Mouse (Mus musculus): ENCODE measurements at regions not wholly inside any gene's neighbourhood (a gene's known extent, or its start where the extent isn't known, plus 50 kb on each side); places are given as distances from the start of the nearest gene placed in this dataset.

DNA sequence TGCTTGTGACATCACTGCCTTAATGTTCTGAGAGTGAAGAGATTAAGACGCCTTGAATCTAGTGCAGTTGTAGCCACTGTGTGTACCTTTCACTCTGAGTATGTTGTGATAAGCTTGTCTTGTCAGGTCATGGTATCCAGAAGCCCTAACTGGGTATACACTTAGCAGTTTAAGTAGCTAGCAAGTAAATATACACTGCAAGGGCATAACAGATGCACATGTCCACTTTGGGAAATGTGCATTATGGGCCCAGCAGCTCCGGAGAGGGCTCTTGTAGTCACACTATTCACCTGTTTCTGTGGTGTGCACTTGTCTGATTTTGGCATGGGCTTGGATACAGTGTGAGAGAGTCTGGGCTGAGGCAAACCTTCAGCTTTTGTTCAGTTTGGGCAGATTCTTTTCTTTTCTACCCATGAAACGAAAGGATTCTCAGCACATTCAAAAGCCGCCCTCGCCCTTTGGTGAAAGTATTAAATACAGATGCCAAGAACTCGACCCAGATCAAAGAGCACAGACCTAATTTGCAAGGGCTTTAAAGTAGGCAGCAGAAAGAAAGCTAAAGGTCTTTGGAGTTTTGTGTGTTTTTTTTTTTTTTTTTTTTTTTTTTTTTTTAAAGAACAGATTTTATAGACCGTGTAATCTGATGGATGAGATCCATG is 385.1 kb upstream of the Tmpo start:
- no peaks in the 10 kb centered on the region for H3K4me1 ChIP-seq (ENCODE audit: control insufficient read depth, insufficient read depth, low read length)
- WGBS, result 74% methylated on average over 7 of the region's 7 CpGs
- H3K36me3 ChIP-seq (ENCODE audit: control insufficient read depth, insufficient read depth), result no peaks in the 10 kb centered on the region
- no peak overlapping the region for H3K9ac ChIP-seq (ENCODE audit: low read length)
- ATAC-seq (replicated peaks; ENCODE audit: extremely low read depth, insufficient read depth, low FRiP score), result no peak
- H3K27ac ChIP-seq (ENCODE audit: low read length), result no peak overlapping the region
- H3K27me3 ChIP-seq (ENCODE audit: control insufficient read depth, insufficient read depth, low read length), result no peaks in the 10 kb centered on the region
- no peaks in the 10 kb centered on the region for H3K9me3 ChIP-seq (replicated peaks; ENCODE audit: control insufficient read depth, low read length)
- H3K4me3 ChIP-seq (ENCODE audit: low read length), result no peak overlapping the region
- no peak overlapping the region for H3K4me2 ChIP-seq (ENCODE audit: low read depth, low read length)

DNA sequence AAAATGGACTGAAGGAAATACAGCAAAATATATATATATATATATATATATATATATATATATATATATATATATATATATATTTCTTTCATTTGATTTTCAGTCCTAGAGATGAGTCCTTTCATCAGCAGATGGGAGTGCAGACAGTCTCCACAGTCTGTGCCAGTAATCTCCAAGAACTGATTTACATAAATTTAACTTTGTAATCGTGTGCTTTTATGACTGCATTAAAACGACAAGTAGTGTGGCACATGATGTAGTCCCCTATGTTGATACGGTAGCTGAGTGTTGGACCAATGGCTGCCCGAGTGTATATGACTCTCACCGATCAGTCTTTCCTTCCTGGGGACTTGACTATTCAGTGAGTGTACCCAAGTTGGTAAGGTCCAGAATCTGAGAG is 378.2 kb upstream of the Tmpo start:
- Histone ChIP-seq H3K4me2 (ENCODE audit: low read depth, low read length) (no peak overlapping the region), H3K27ac (ENCODE audit: low read length) (no peak overlapping the region), H3K36me3 (ENCODE audit: control insufficient read depth, insufficient read depth) (no peaks in the 10 kb centered on the region), H3K9me3 (replicated peaks; ENCODE audit: control insufficient read depth, low read length) (no peaks in the 10 kb centered on the region), H3K27me3 (ENCODE audit: control insufficient read depth, insufficient read depth, low read length) (no peaks in the 10 kb centered on the region), H3K4me1 (ENCODE audit: control insufficient read depth, insufficient read depth, low read length) (no peaks in the 10 kb centered on the region), H3K4me3 (ENCODE audit: low read length) (no peak overlapping the region), H3K9ac (ENCODE audit: low read length) (no peak overlapping the region)
- WGBS, result 84% methylated on average over 5 of the region's 5 CpGs
- no peak for ATAC-seq (replicated peaks; ENCODE audit: extremely low read depth, insufficient read depth, low FRiP score)

DNA sequence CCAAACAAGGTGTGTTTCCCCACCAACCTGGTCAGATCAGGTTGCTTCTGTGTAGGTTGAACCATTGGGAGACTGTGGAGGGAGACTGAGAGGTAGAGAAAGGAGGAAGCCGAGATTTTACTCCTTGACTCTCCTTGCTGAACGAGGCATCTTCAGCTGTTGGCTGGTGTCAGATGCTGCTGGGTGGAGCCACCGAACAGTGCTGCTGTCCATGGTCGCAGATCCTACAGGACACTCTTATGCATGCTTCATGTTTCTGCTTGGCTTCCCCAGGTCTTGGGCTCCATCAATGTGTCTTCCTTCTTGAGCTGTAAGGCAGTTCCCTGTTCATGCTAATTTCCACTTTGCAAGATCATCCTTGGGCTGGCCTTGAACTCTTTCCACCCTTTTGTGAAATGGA is 367.0 kb upstream of the Tmpo start:
- Histone ChIP-seq H3K9me3 (replicated peaks; ENCODE audit: control insufficient read depth, low read length) (no peaks in the 10 kb centered on the region), H3K4me3 (ENCODE audit: low read length) (no peak overlapping the region), H3K9ac (ENCODE audit: low read length) (no peak overlapping the region), H3K27ac (ENCODE audit: low read length) (no peak overlapping the region), H3K4me2 (ENCODE audit: low read depth, low read length) (no peak overlapping the region), H3K27me3 (ENCODE audit: control insufficient read depth, insufficient read depth, low read length) (no peaks in the 10 kb centered on the region; the same call in 1 of the 2 replicates), H3K36me3 (ENCODE audit: control insufficient read depth, insufficient read depth) (no peaks in the 10 kb centered on the region), H3K4me1 (ENCODE audit: control insufficient read depth, insufficient read depth, low read length) (0 out of 2 replicates have a peak, but pooled peaks cover 4% of the 10 kb centered on the region)
- WGBS, result 26% methylated on average over 4 of the region's 4 CpGs
- ATAC-seq (replicated peaks; ENCODE audit: extremely low read depth, insufficient read depth, low FRiP score), result no peak

DNA sequence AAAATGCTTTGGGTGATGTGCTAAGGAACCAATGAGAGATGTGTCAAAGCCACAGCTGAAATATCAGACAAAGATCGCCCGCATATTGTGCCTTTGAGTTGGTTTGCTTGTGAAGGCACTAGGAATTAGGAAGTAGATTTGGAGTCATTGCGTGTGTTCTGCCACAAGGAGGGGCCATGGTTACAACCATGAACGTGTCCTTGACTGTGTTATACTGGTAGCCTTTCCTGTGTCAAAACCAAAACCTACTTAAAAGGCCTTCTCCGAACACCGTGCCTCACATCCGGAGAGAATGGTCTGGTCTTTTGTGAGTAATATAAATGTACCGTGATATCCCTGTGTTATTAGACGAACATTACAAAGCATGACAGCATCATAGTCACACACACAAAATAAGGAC is 365.0 kb upstream of the Tmpo start:
- 47% methylated on average over 9 of the region's 9 CpGs for WGBS
- ATAC-seq (replicated peaks; ENCODE audit: extremely low read depth, insufficient read depth, low FRiP score), result no peak
- H3K27ac ChIP-seq (ENCODE audit: low read length), result no peak overlapping the region

DNA sequence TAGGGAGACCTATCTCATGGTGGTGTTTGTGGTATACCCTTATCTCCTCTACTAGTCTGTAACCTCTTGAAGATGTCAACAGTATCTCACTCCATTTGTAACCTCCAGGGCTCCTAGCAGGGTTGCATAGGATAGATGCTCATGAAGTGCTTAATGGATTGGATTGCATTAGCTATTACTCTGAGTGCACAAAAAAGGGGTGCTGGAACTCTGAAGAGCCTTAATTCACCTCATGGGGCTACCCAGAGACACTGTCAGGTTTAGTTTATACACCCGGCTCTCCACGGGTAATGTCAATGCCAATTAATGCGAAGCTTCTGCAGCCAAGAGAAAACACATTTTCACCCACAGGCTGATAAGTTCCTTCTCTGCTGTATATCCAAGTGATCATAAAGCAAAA is 364.3 kb upstream of the Tmpo start:
- H3K4me2 ChIP-seq (ENCODE audit: low read depth, low read length), result no peak overlapping the region
- 65% methylated on average over 3 of the region's 3 CpGs for WGBS
- H3K27ac ChIP-seq (ENCODE audit: low read length), result no peak overlapping the region
- no peak overlapping the region for H3K4me3 ChIP-seq (ENCODE audit: low read length)
- H3K9me3 ChIP-seq (replicated peaks; ENCODE audit: control insufficient read depth, low read length), result no peaks in the 10 kb centered on the region
- H3K9ac ChIP-seq (ENCODE audit: low read length), result no peak overlapping the region
- no peaks in the 10 kb centered on the region for H3K36me3 ChIP-seq (ENCODE audit: control insufficient read depth, insufficient read depth)
- no peaks in the 10 kb centered on the region; the same call in 1 of the 2 replicates for H3K27me3 ChIP-seq (ENCODE audit: control insufficient read depth, insufficient read depth, low read length)
- H3K4me1 ChIP-seq (ENCODE audit: control insufficient read depth, insufficient read depth, low read length), result 0 out of 2 replicates have a peak, but pooled peaks cover 4% of the 10 kb centered on the region
- ATAC-seq (replicated peaks; ENCODE audit: extremely low read depth, insufficient read depth, low FRiP score), result no peak

More for the DNA sequence above, 365.0 kb upstream of the Tmpo start:
- Histone ChIP-seq H3K4me1 (ENCODE audit: control insufficient read depth, insufficient read depth, low read length) (0 out of 2 replicates have a peak, but pooled peaks cover 4% of the 10 kb centered on the region), H3K4me3 (ENCODE audit: low read length) (no peak overlapping the region), H3K4me2 (ENCODE audit: low read depth, low read length) (no peak overlapping the region), H3K36me3 (ENCODE audit: control insufficient read depth, insufficient read depth) (no peaks in the 10 kb centered on the region), H3K9me3 (replicated peaks; ENCODE audit: control insufficient read depth, low read length) (no peaks in the 10 kb centered on the region), H3K27me3 (ENCODE audit: control insufficient read depth, insufficient read depth, low read length) (no peaks in the 10 kb centered on the region; the same call in 1 of the 2 replicates), H3K9ac (ENCODE audit: low read length) (no peak overlapping the region)

DNA sequence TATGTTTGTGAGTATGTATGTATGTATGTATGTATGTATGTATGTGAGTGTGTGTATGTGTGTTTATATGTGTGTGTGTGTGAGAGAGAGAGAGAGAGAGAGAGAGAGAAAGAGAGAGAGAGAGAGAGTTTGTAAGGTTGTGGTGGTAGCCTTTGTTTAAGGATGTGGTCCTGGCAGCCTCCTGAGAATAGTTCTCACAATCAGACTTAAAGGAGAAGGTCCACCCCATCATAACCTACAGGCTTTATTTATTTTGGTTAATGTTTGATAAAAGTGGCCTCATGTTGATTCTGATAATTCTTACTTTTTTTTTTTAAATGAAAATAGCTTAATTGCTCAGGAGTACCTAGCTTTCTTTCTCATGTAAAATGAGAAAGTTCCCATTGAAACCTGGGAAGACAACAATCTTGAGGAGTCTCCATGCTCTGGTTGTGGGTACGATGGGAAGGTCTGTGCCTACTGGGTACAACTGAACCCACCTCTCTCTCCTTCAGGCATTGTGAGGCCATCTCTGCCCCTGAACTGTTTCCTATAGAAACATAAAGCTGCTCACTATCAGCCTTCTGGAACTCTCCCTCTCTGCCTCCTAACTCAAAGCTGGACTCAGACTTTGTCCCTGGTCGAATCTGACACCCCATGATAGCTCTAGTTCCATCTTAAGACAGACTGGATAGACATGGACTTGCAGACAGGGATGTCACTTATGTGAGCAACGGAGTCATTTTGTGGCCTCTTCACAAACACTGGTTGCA is 362.2 kb upstream of the Tmpo start:
- no peak overlapping the region for H3K4me3 ChIP-seq (ENCODE audit: low read length)
- H3K4me2 ChIP-seq (ENCODE audit: low read depth, low read length), result no peak overlapping the region
- no peaks in the 10 kb centered on the region; the same call in 1 of the 2 replicates for H3K27me3 ChIP-seq (ENCODE audit: control insufficient read depth, insufficient read depth, low read length)
- H3K9ac ChIP-seq (ENCODE audit: low read length), result no peak overlapping the region
- 0 out of 2 replicates have a peak, but pooled peaks cover 4% of the 10 kb centered on the region for H3K4me1 ChIP-seq (ENCODE audit: control insufficient read depth, insufficient read depth, low read length)
- no peak overlapping the region for H3K27ac ChIP-seq (ENCODE audit: low read length)
- H3K9me3 ChIP-seq (replicated peaks; ENCODE audit: control insufficient read depth, low read length), result no peaks in the 10 kb centered on the region
- 78% methylated on average over 3 of the region's 3 CpGs for WGBS
- H3K36me3 ChIP-seq (ENCODE audit: control insufficient read depth, insufficient read depth), result no peaks in the 10 kb centered on the region
- ATAC-seq (replicated peaks; ENCODE audit: extremely low read depth, insufficient read depth, low FRiP score), result no peak

DNA sequence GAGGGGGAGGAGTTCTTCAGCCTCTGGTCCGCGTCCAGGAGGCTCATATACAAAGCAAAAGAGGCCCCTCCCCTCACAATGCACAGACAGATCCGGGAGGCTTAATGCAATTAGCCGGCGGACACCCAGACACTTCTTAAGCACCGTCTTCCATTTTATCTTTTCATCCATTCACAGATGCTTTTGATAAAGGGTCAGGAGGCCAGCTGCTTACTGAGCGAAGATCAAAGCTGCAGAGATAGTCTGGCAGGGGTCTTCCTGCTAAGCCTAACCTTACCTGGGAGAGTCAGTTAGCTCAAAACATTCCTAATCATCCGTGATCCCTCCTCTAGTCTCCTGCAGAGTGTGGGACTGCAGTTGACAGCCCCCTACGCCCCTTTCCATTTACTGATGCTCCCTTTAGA is 361.1 kb upstream of the Tmpo start:
- Histone ChIP-seq H3K27me3 (ENCODE audit: control insufficient read depth, insufficient read depth, low read length) (no peaks in the 10 kb centered on the region; the same call in 1 of the 2 replicates), H3K36me3 (ENCODE audit: control insufficient read depth, insufficient read depth) (no peaks in the 10 kb centered on the region), H3K4me3 (ENCODE audit: low read length) (no peak overlapping the region), H3K9ac (ENCODE audit: low read length) (no peak overlapping the region), H3K27ac (ENCODE audit: low read length) (no peak overlapping the region), H3K4me1 (ENCODE audit: control insufficient read depth, insufficient read depth, low read length) (0 out of 2 replicates have a peak, but pooled peaks cover 4% of the 10 kb centered on the region), H3K9me3 (replicated peaks; ENCODE audit: control insufficient read depth, low read length) (no peaks in the 10 kb centered on the region), H3K4me2 (ENCODE audit: low read depth, low read length) (no peak overlapping the region)
- WGBS, result 14% methylated on average over 9 of the region's 9 CpGs
- ATAC-seq (replicated peaks; ENCODE audit: extremely low read depth, insufficient read depth, low FRiP score), result no peak

DNA sequence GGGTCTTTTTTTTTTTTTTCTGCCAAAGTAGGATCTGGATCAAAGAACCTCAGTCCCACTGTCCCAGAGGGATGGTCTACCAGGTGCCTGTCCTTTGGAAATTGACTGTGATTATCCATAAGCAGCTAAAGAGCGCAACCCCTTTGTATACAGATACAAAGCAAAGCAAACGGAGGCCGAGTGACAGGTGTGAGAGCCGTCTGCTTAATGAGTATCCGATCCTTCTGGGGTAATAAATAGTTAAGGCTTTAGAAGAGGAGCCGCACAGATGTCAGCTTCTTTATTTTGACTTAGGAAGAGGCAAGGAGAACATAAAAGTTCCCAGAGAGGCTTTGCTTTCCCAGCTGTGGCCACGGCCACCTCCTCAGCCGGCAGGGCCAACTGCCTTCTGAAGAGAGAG is 356.1 kb upstream of the Tmpo start:
- Histone ChIP-seq H3K9me3 (replicated peaks; ENCODE audit: control insufficient read depth, low read length) (no peaks in the 10 kb centered on the region), H3K4me3 (ENCODE audit: low read length) (no peak overlapping the region), H3K4me1 (ENCODE audit: control insufficient read depth, insufficient read depth, low read length) (no peaks in the 10 kb centered on the region), H3K9ac (ENCODE audit: low read length) (no peak overlapping the region), H3K4me2 (ENCODE audit: low read depth, low read length) (no peak overlapping the region), H3K36me3 (ENCODE audit: control insufficient read depth, insufficient read depth) (no peaks in the 10 kb centered on the region), H3K27ac (ENCODE audit: low read length) (no peak overlapping the region), H3K27me3 (ENCODE audit: control insufficient read depth, insufficient read depth, low read length) (no peaks in the 10 kb centered on the region)
- no peak for ATAC-seq (replicated peaks; ENCODE audit: extremely low read depth, insufficient read depth, low FRiP score)
- WGBS, result 64% methylated on average over 8 of the region's 8 CpGs

DNA sequence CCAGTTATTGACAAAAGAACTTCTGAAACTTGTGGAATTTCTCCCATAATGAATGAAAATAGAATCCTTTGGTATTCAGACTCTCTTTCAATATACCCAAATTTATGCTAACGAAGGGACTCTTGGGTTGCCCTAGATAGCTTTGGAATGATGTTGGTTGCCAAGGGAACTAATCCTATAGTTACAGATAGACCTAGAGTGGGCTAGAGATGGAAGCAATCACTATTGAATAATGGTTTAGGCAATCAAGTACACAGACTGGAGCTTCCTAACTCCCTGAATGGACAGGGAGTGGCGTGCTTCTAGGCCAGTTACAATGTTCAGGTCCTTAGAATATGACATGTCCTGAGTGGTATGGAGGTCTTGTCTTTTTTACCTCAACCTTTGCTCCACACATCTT is 354.3 kb upstream of the Tmpo start:
- no peaks in the 10 kb centered on the region for H3K9me3 ChIP-seq (replicated peaks; ENCODE audit: control insufficient read depth, low read length)
- no peaks in the 10 kb centered on the region for H3K4me1 ChIP-seq (ENCODE audit: control insufficient read depth, insufficient read depth, low read length)
- H3K9ac ChIP-seq (ENCODE audit: low read length), result no peak overlapping the region
- no peak for ATAC-seq (replicated peaks; ENCODE audit: extremely low read depth, insufficient read depth, low FRiP score)
- WGBS, result 76% methylated on average over 2 of the region's 2 CpGs
- H3K36me3 ChIP-seq (ENCODE audit: control insufficient read depth, insufficient read depth), result no peaks in the 10 kb centered on the region
- no peak overlapping the region for H3K4me2 ChIP-seq (ENCODE audit: low read depth, low read length)
- H3K27me3 ChIP-seq (ENCODE audit: control insufficient read depth, insufficient read depth, low read length), result no peaks in the 10 kb centered on the region
- H3K27ac ChIP-seq (ENCODE audit: low read length), result no peak overlapping the region
- H3K4me3 ChIP-seq (ENCODE audit: low read length), result no peak overlapping the region
